Mouse (Mus musculus) forebrain, embryonic 14.5 days (tissue): ENCODE measurements around the gene Ptdss2. TPM values are rescaled to one million over a fixed set of nuclear protein-coding genes. Genes with fewer than 3 reads are reported as not detected.

Experiments used
- ATAC-seq: fragments of 200-750 bp; cut with Nextera tagmentation; 2 replicates; pipeline ENCODE4 v1.8.0; 2017; ENCODE audit warnings: mild to moderate bottlenecking, moderate library complexity
- DNase-seq: peaks from one replicate; pipeline ENCODE4 v3.0.0-alpha.2; 2015; ENCODE audit warnings: low spot score
- H3K27ac ChIP-seq: fragments of 300-500 bp; sonication (generic); 2 replicates; pipeline ENCODE4 v1.5.1; 2014; ENCODE audit warnings: low read depth, mild to moderate bottlenecking, control low read depth, low read length, moderate library complexity
- H3K27me3 ChIP-seq: fragments of 300-500 bp; sonication (generic); replicated peaks from 2 replicates; pipeline ENCODE4 v1.6.1; 2014; ENCODE audit warnings: low read length, control low read depth, mixed read lengths; ENCODE audit not compliant: control insufficient read depth, insufficient read depth
- H3K36me3 ChIP-seq: fragments of 300-500 bp; sonication (generic); 2 replicates; pipeline ENCODE4 v1.6.1; 2014; ENCODE audit warnings: low read length, control low read depth; ENCODE audit not compliant: control insufficient read depth, insufficient read depth
- H3K4me1 ChIP-seq: fragments of 300-500 bp; sonication (generic); 2 replicates; pipeline ENCODE4 v1.6.1; 2014; ENCODE audit warnings: antibody characterized with exemption, low read length, control low read depth; ENCODE audit not compliant: control insufficient read depth, insufficient read depth
- H3K4me2 ChIP-seq: fragments of 300-500 bp; sonication (generic); 2 replicates; pipeline ENCODE4 v1.6.1; 2014; ENCODE audit warnings: mild to moderate bottlenecking, control low read depth, low read length
- H3K4me3 ChIP-seq: fragments of 300-500 bp; sonication (generic); 2 replicates; pipeline ENCODE4 v1.5.1; 2014; ENCODE audit warnings: low read depth, low read length, control low read depth
- H3K9ac ChIP-seq: fragments of 300-500 bp; sonication (generic); 2 replicates; pipeline ENCODE4 v1.6.1; 2014; ENCODE audit warnings: mild to moderate bottlenecking, low read length, control low read depth, moderate library complexity
- H3K9me3 ChIP-seq: fragments of 300-500 bp; sonication (generic); replicated peaks from 2 replicates; pipeline ENCODE4 v1.6.1; 2016; ENCODE audit warnings: low read length, control low read depth, mixed read lengths; ENCODE audit not compliant: control insufficient read depth
- WGBS: fragments of 180-500 bp; shearing (Covaris S2); extraction: QIAGEN DNeasy Blood & Tissue Kit; methylation state at CpG from one replicate; pipeline ENCODE4 v1.1.7; 2014; 5-methylcytosine and 5-hydroxymethylcytosine counted together
- polyA plus RNA-seq: library from polyadenylated mRNA; unstranded; fragments of >200 nt; fragmentation: Nextera tagmentation; extraction: Ambion mirVana; gene quantifications from 2 replicates; pipeline ENCODE4 v1.2.1, GENCODE M21; 2014

The Ptdss2 gene
- polyA plus RNA-seq, 1 experiment from 2014 or later = 81.2 TPM

DNA sequence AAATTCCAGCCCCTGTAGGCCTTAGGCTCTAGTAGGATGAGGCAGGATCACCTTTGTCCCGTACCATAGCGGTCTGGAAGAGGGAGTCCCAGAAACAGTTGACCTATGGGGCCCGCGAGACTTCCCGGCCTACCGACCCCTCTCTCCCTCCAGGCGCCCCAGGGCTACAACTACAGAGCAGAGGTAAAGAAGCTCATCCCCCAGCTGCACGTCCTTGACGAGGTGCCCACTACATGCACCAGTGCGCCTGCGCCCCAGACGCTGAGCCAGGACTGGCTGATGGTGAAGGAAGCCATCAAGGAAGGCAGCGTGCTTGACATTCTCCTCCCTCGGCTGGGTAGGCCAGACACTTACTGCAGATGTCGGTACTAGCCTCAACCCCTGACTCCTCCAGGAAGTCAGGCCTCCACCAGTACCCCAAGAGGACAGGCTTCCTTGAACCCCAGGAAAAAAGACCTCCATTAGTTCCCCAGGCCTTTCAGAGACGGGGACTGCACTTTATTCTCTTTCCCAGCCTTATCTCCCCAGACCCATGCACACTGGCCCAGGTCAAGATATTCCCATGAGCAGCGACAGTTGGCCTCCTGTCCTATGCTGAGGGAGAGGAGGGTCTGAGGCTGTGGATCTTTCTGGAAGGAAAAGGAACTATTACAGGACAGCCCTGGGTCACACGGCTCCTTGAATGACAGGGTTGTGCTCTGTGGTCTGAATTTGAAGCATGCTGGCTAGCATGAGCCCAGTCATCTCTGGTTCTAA, 84.2 kb downstream of the Ptdss2 start:
- no peak overlapping the region for H3K27ac ChIP-seq
- H3K9me3 ChIP-seq = no peaks in the 10 kb centered on the region
- no peak for ATAC-seq
- 92% methylated on average over 18 of the region's 18 CpGs for WGBS
- no peaks in the 10 kb centered on the region for H3K27me3 ChIP-seq
- H3K4me2 ChIP-seq = no peak overlapping the region
- no peak overlapping the region for H3K4me3 ChIP-seq
- H3K4me1 ChIP-seq = no peaks in the 10 kb centered on the region
- H3K9ac ChIP-seq = no peak overlapping the region
- no peak for DNase-seq
- no peaks in the 10 kb centered on the region for H3K36me3 ChIP-seq

Other genes with a start within 250 kb of the Ptdss2 start
- gene Psmd13, start 240.4 kb upstream of the Ptdss2 start, polyA plus RNA-seq = 262 and 286 TPM in 2 replicates
- 28.2 and 29.5 TPM in 2 replicates for gene Sirt3, start 240.1 kb upstream of the Ptdss2 start, polyA plus RNA-seq
- gene Cox8b, start 221.9 kb upstream of the Ptdss2 start, polyA plus RNA-seq = not detected in 2 replicates
- 0.37 and 0.73 TPM in 2 replicates for gene Nlrp6, start 201.5 kb upstream of the Ptdss2 start, polyA plus RNA-seq
- gene Pgghg, start 181.0 kb upstream of the Ptdss2 start, polyA plus RNA-seq = 8.8 TPM in 2 replicates
- not detected in 2 replicates for gene Ifitm5, start 172.1 kb upstream of the Ptdss2 start, polyA plus RNA-seq
- gene Gm45717, start 166.4 kb upstream of the Ptdss2 start, polyA plus RNA-seq = not detected in 2 replicates
- 163 and 235 TPM in 2 replicates for gene Ifitm2, start 166.4 kb upstream of the Ptdss2 start, polyA plus RNA-seq
- 11.0 and 12.2 TPM in 2 replicates for gene Ifitm1, start 155.2 kb upstream of the Ptdss2 start, polyA plus RNA-seq
- gene Ifitm3, start 111.6 kb upstream of the Ptdss2 start, polyA plus RNA-seq = 24.7 and 29.7 TPM in 2 replicates
- 0.27 and 0.37 TPM in 2 replicates for gene Ifitm6, start 104.5 kb upstream of the Ptdss2 start, polyA plus RNA-seq
- gene Gm17387, start 93.3 kb upstream of the Ptdss2 start, polyA plus RNA-seq = not detected in 2 replicates
- gene B4galnt4, start 61.3 kb upstream of the Ptdss2 start, polyA plus RNA-seq = 29.1 and 29.5 TPM in 2 replicates
- not detected in 2 replicates for gene Pkp3, start 44.2 kb upstream of the Ptdss2 start, polyA plus RNA-seq
- gene Sigirr, start 21.8 kb upstream of the Ptdss2 start, polyA plus RNA-seq = 2.4 and 2.5 TPM in 2 replicates
- gene Ano9, start 4.6 kb upstream of the Ptdss2 start, polyA plus RNA-seq = 0.10 TPM in 1 of 2 replicates, not detected in the other
- 54.7 and 56.7 TPM in 2 replicates for gene Rnh1, start 50.5 kb downstream of the Ptdss2 start, polyA plus RNA-seq
- gene Hras, start 71.6 kb downstream of the Ptdss2 start, polyA plus RNA-seq = 70.2 and 96.3 TPM in 2 replicates
- 6.7 and 8.9 TPM in 2 replicates for gene Lrrc56, start 71.8 kb downstream of the Ptdss2 start, polyA plus RNA-seq
- gene Lmntd2, start 91.7 kb downstream of the Ptdss2 start, polyA plus RNA-seq = 0.94 and 0.95 TPM in 2 replicates
- gene Rassf7, start 93.5 kb downstream of the Ptdss2 start, polyA plus RNA-seq = 23.7 and 23.8 TPM in 2 replicates
- gene Phrf1, start 106.4 kb downstream of the Ptdss2 start, polyA plus RNA-seq = 64.2 and 78.8 TPM in 2 replicates
- 0.97 and 1.0 TPM in 2 replicates for gene Irf7, start 144.1 kb downstream of the Ptdss2 start, polyA plus RNA-seq
- not detected in 2 replicates for gene Cdhr5, start 154.4 kb downstream of the Ptdss2 start, polyA plus RNA-seq
- gene Sct, start 156.8 kb downstream of the Ptdss2 start, polyA plus RNA-seq = 1.5 and 2.6 TPM in 2 replicates
- 0.37 and 0.68 TPM in 2 replicates for gene Drd4, start 169.6 kb downstream of the Ptdss2 start, polyA plus RNA-seq
- gene Deaf1, start 205.3 kb downstream of the Ptdss2 start, polyA plus RNA-seq = 118 and 143 TPM in 2 replicates
- 39.1 and 41.0 TPM in 2 replicates for gene Tmem80, start 205.4 kb downstream of the Ptdss2 start, polyA plus RNA-seq
- 0.25 and 0.67 TPM in 2 replicates for gene Eps8l2, start 216.5 kb downstream of the Ptdss2 start, polyA plus RNA-seq